Mouse (Mus musculus): Measurements from ENCODE around the gene Hba-x. TPM values are rescaled to one million over a fixed set of nuclear protein-coding genes. Genes with fewer than 3 reads are reported as not detected.

Gene Hba-x
- polyA plus RNA-seq, 1 experiment from 2014 or later = 6,218 TPM

Other genes starting within 250 kb of the Hba-x start
- gene Il9r, start 76.1 kb upstream of the Hba-x start, polyA plus RNA-seq (2016; fragmentation: Nextera tagmentation; extraction: Ambion mirVana) = 0.18 TPM in 1 of 2 replicates, not detected in the other
- 44.4 and 45.6 TPM in 2 replicates for gene Snrnp25, start 71.0 kb upstream of the Hba-x start, polyA plus RNA-seq (2016; fragmentation: Nextera tagmentation; extraction: Ambion mirVana)
- gene Rhbdf1, start 54.1 kb upstream of the Hba-x start, polyA plus RNA-seq (2016; fragmentation: Nextera tagmentation; extraction: Ambion mirVana) = 42.5 and 47.7 TPM in 2 replicates
- 17.8 and 19.1 TPM in 2 replicates for gene Mpg, start 49.9 kb upstream of the Hba-x start, polyA plus RNA-seq (2016; fragmentation: Nextera tagmentation; extraction: Ambion mirVana)
- 38.6 and 42.8 TPM in 2 replicates for gene Nprl3, start 8.7 kb upstream of the Hba-x start, polyA plus RNA-seq (2016; fragmentation: Nextera tagmentation; extraction: Ambion mirVana)
- gene Hba-a1, start 7.1 kb downstream of the Hba-x start, polyA plus RNA-seq (2016; fragmentation: Nextera tagmentation; extraction: Ambion mirVana) = 11,592 and 12,808 TPM in 2 replicates
- 15.7 and 18.1 TPM in 2 replicates for gene Hbq1b, start 10.6 kb downstream of the Hba-x start, polyA plus RNA-seq (2016; fragmentation: Nextera tagmentation; extraction: Ambion mirVana)
- 25,253 and 27,825 TPM in 2 replicates for gene Hba-a2, start 20.1 kb downstream of the Hba-x start, polyA plus RNA-seq (2016; fragmentation: Nextera tagmentation; extraction: Ambion mirVana)
- gene Hbq1a, start 23.7 kb downstream of the Hba-x start, polyA plus RNA-seq (2016; fragmentation: Nextera tagmentation; extraction: Ambion mirVana) = 2.5 and 2.8 TPM in 2 replicates
- 16.5 and 17.6 TPM in 2 replicates for gene Sh3pxd2b, start 71.4 kb downstream of the Hba-x start, polyA plus RNA-seq (2016; fragmentation: Nextera tagmentation; extraction: Ambion mirVana)
- 34.8 and 37.0 TPM in 2 replicates for gene Ubtd2, start 179.0 kb downstream of the Hba-x start, polyA plus RNA-seq (2016; fragmentation: Nextera tagmentation; extraction: Ambion mirVana)